Mouse (Mus musculus) testis, adult 2 months (tissue): Measurements from ENCODE around the gene Cop1.

Source experiments
- CTCF ChIP-seq: fragments of 200-500 bp; IDR thresholded peaks from 2 replicates; pipeline ENCODE4 v1.5.1; 2012; ENCODE audit warnings: low read depth, mild to moderate bottlenecking, inconsistent platforms, low read length, moderate library complexity; ENCODE audit not compliant: control insufficient read depth, insufficient read depth, insufficient replicate concordance
- POLR2A ChIP-seq: fragments of 200-500 bp; IDR thresholded peaks from 2 replicates; pipeline ENCODE4 v1.6.1; 2012; ENCODE audit warnings: low read depth, mild to moderate bottlenecking, inconsistent platforms, low read length, moderate library complexity; ENCODE audit not compliant: control insufficient read depth

DNA sequence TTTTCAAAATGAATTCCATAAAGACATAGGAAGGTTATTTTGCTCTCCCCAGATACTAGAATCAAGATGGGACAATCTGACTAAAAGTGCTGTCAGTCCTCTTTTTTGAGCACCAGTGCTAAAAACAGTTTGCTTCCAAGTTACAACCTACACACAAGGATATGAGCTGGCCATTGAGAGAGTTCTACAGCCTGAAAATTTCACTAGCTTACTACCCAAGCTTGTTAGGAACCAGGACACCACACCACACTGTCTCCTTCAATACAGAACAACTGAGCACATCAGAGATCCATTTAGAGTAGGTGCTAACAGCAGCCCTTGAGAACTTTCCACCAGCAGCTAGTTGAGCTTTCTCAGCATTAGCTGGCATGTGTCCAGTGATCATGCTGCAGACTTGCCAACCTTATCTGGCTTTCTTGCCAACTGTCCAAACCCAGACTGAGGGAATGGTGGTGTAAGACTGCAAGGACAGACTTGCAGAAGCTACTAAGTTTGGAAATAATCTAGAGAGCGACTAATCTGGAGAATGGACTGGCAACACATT is 123.0 kb downstream of the Cop1 start:
- TF ChIP-seq CTCF (no peak), POLR2A (no peak)
